Mouse (Mus musculus): ENCODE results near the gene Clec3b. TPM values are rescaled to one million over a fixed set of nuclear protein-coding genes. Genes with fewer than 3 reads are reported as not detected.

Clec3b gene
- 0.93 TPM in 1 of 2 replicates, not detected in the other for polyA plus RNA-seq (2012; ENCODE audit: insufficient read depth, low replicate concordance)

GRCm38 (mm10) chr9:123150241-123151020 lies at the start of gene Clec3b:
Gene Clec3b, plus strand, starts transcription at chr9:123150946.
- no peak within 1 kb of the TSS for H3K4me3 ChIP-seq (replicated peaks)
- H3K36me3 ChIP-seq (replicated peaks; ENCODE audit: low read length), result no peaks in the 10 kb centered on the region
- H3K4me1 ChIP-seq, result peaks cover 48% of the 10 kb centered on the region
- no peak for TF ChIP-seq GATA1 (IDR thresholded peaks at IDR 0.05; ENCODE audit: borderline replicate concordance, low read length)
- no peak for TF ChIP-seq FLI1 (IDR thresholded peaks at IDR 0.05; ENCODE audit: low read length)
- H3K27me3 ChIP-seq (replicated peaks), result peaks cover 10% of the 10 kb centered on the region
- H3K9me3 ChIP-seq, result no peaks in the 10 kb centered on the region

- TF ChIP-seq GATA1 (IDR thresholded peaks at IDR 0.05; ENCODE audit: borderline replicate concordance, low read length) (no peak), FLI1 (IDR thresholded peaks at IDR 0.05; ENCODE audit: low read length) (no peak)
- Histone ChIP-seq H3K4me1 (peaks cover 45% of the 10 kb centered on the region), H3K36me3 (replicated peaks; ENCODE audit: low read length) (peaks cover 83% of the 10 kb centered on the region), H3K4me3 (replicated peaks) (no peak overlapping the region), H3K9me3 (no peaks in the 10 kb centered on the region), H3K27me3 (replicated peaks) (no peaks in the 10 kb centered on the region)
These were observed 47.3 kb upstream of the Clec3b start for GRCm38 (mm10) chr9:123103425-123103824.

- TF ChIP-seq FLI1 (IDR thresholded peaks at IDR 0.05; ENCODE audit: low read length), result no peak
- no peak for TF ChIP-seq GATA1 (IDR thresholded peaks at IDR 0.05; ENCODE audit: borderline replicate concordance, low read length)
- H3K36me3 ChIP-seq (replicated peaks; ENCODE audit: low read length), result peaks cover 82% of the 10 kb centered on the region
- peaks cover 50% of the 10 kb centered on the region for H3K4me1 ChIP-seq
- H3K27me3 ChIP-seq (replicated peaks), result no peaks in the 10 kb centered on the region
- H3K9me3 ChIP-seq, result no peaks in the 10 kb centered on the region
- no peak overlapping the region for H3K4me3 ChIP-seq (replicated peaks)
These were observed 46.4 kb upstream of the Clec3b start for GRCm38 (mm10) chr9:123104362-123104761.

GRCm38 (mm10) chr9:123107186-123107585 lies 43.6 kb upstream of the Clec3b start:
- H3K4me3 ChIP-seq (replicated peaks), result no peak overlapping the region

GRCm38 (mm10) chr9:123109188-123109587 lies 41.6 kb upstream of the Clec3b start:
- peaks cover 43% of the 10 kb centered on the region for H3K36me3 ChIP-seq (replicated peaks; ENCODE audit: low read length)
- TF ChIP-seq GATA1 (IDR thresholded peaks at IDR 0.05; ENCODE audit: borderline replicate concordance, low read length), result no peak
- TF ChIP-seq FLI1 (IDR thresholded peaks at IDR 0.05; ENCODE audit: low read length), result no peak
- H3K4me1 ChIP-seq, result peaks cover 61% of the 10 kb centered on the region
- H3K4me3 ChIP-seq (replicated peaks), result no peak overlapping the region
- no peaks in the 10 kb centered on the region for H3K27me3 ChIP-seq (replicated peaks)
- H3K9me3 ChIP-seq, result no peaks in the 10 kb centered on the region

More at GRCm38 (mm10) chr9:123107186-123107585, 43.6 kb upstream of the Clec3b start:
- Histone ChIP-seq H3K9me3 (no peaks in the 10 kb centered on the region), H3K36me3 (replicated peaks; ENCODE audit: low read length) (peaks cover 59% of the 10 kb centered on the region), H3K27me3 (replicated peaks) (no peaks in the 10 kb centered on the region), H3K4me1 (peaks cover 60% of the 10 kb centered on the region)
- TF ChIP-seq GATA1 (IDR thresholded peaks at IDR 0.05; ENCODE audit: borderline replicate concordance, low read length), result no peak
- no peak for TF ChIP-seq FLI1 (IDR thresholded peaks at IDR 0.05; ENCODE audit: low read length)

GRCm38 (mm10) chr9:123111751-123112221 lies 39.0 kb upstream of the Clec3b start:
- peaks cover 60% of the 10 kb centered on the region for H3K4me1 ChIP-seq
- peak overlapping the region; percentile 100 for H3K4me3 ChIP-seq (replicated peaks)
- H3K9me3 ChIP-seq, result no peaks in the 10 kb centered on the region
- peaks cover 41% of the 10 kb centered on the region for H3K36me3 ChIP-seq (replicated peaks; ENCODE audit: low read length)
- no peaks in the 10 kb centered on the region for H3K27me3 ChIP-seq (replicated peaks)
- TF ChIP-seq FLI1 (IDR thresholded peaks at IDR 0.05; ENCODE audit: low read length) (no peak), GATA1 (IDR thresholded peaks at IDR 0.05; ENCODE audit: borderline replicate concordance, low read length) (no peak)

- Histone ChIP-seq H3K4me1 (peaks cover 60% of the 10 kb centered on the region), H3K27me3 (replicated peaks) (no peaks in the 10 kb centered on the region), H3K36me3 (replicated peaks; ENCODE audit: low read length) (peaks cover 45% of the 10 kb centered on the region), H3K9me3 (no peaks in the 10 kb centered on the region), H3K4me3 (replicated peaks) (peak within 1 kb of the TSS; percentile 100)
- TF ChIP-seq FLI1 (IDR thresholded peaks at IDR 0.05; ENCODE audit: low read length), result no peak
- no peak for TF ChIP-seq GATA1 (IDR thresholded peaks at IDR 0.05; ENCODE audit: borderline replicate concordance, low read length)
These were observed 37.8 kb upstream of the Clec3b start, which contains the start of the genes Zdhhc3 and Exosc7 for GRCm38 (mm10) chr9:123112805-123113521. Gene Zdhhc3, minus strand, starts transcription at chr9:123113205. Gene Exosc7, plus strand, starts transcription at chr9:123113215.

- H3K9me3 ChIP-seq, result no peaks in the 10 kb centered on the region
- H3K4me1 ChIP-seq, result peaks cover 58% of the 10 kb centered on the region
- no peaks in the 10 kb centered on the region for H3K27me3 ChIP-seq (replicated peaks)
- TF ChIP-seq GATA1 (IDR thresholded peaks at IDR 0.05; ENCODE audit: borderline replicate concordance, low read length) (no peak), FLI1 (IDR thresholded peaks at IDR 0.05; ENCODE audit: low read length) (no peak)
- peaks cover 47% of the 10 kb centered on the region for H3K36me3 ChIP-seq (replicated peaks; ENCODE audit: low read length)
- peak overlapping the region; percentile 100 for H3K4me3 ChIP-seq (replicated peaks)
These were observed 36.8 kb upstream of the Clec3b start for GRCm38 (mm10) chr9:123113931-123114330.

GRCm38 (mm10) chr9:123115566-123115965 lies 35.2 kb upstream of the Clec3b start:
- H3K4me1 ChIP-seq, result peaks cover 42% of the 10 kb centered on the region
- H3K36me3 ChIP-seq (replicated peaks; ENCODE audit: low read length), result peaks cover 56% of the 10 kb centered on the region

More at GRCm38 (mm10) chr9:123115566-123115965, 35.2 kb upstream of the Clec3b start:
- no peaks in the 10 kb centered on the region for H3K9me3 ChIP-seq
- no peak overlapping the region for H3K4me3 ChIP-seq (replicated peaks)
- no peaks in the 10 kb centered on the region for H3K27me3 ChIP-seq (replicated peaks)
- no peak for TF ChIP-seq FLI1 (IDR thresholded peaks at IDR 0.05; ENCODE audit: low read length)
- no peak for TF ChIP-seq GATA1 (IDR thresholded peaks at IDR 0.05; ENCODE audit: borderline replicate concordance, low read length)

All from megakaryocyte, embryonic 14.5 days (primary cell).